9 mouse cellular contexts compared by ENCODE assay signal in genomic region chr4:148060120-148061085, GRCm38 (mm10). TPM values are rescaled to one million over a fixed set of nuclear protein-coding genes. Genes with fewer than 3 reads are reported as not detected.
A peak's percentile ranks its signal among the peaks of the same experiment; 100 is the strongest.
DNase-seq lines count a peak whose midpoint lies in the region; ATAC-seq lines count a peak whose summit lies in the region.
"Had no signal": no experiment of that assay in that cellular context is flagged by ENCODE, and none has a peak within 500 bp of the region (broad histone marks: within the 10 kb centered on the region; RNA-seq: fewer than 3 reads in every experiment).

No protein-coding gene starts in this region.

- H3K27me3 ChIP-seq in heart, embryonic 11.5 days (ENCODE audit: control insufficient read depth, insufficient read depth, low read length), result no peaks in the 10 kb centered on the region
- H3K27me3 ChIP-seq in forebrain, embryonic 14.5 days (replicated peaks; ENCODE audit: control insufficient read depth, insufficient read depth, low read length), result no peaks in the 10 kb centered on the region
- H3K27me3 ChIP-seq in kidney, embryonic 15.5 days, result no peaks in the 10 kb centered on the region
- H3K27me3 ChIP-seq: liver, embryonic 15.5 days had no signal

- H3K4me2 ChIP-seq in heart, embryonic 11.5 days, result no peak overlapping the region
- H3K4me2 ChIP-seq in forebrain, embryonic 14.5 days (ENCODE audit: low read length), result no peak overlapping the region
- no peak overlapping the region for H3K4me2 ChIP-seq in kidney, embryonic 15.5 days
- H3K4me2 ChIP-seq: liver, embryonic 15.5 days had no signal

- no peak overlapping the region for H3K9ac ChIP-seq in heart, embryonic 11.5 days (ENCODE audit: low read depth, low read length)
- no peak overlapping the region for H3K9ac ChIP-seq in forebrain, embryonic 14.5 days (ENCODE audit: low read length)
- no peak overlapping the region for H3K9ac ChIP-seq in kidney, embryonic 15.5 days
- H3K9ac ChIP-seq: liver, embryonic 15.5 days had no signal

- no peak overlapping the region for H3K4me3 ChIP-seq in heart, embryonic 11.5 days (ENCODE audit: low read depth, low read length)
- no peak overlapping the region for H3K4me3 ChIP-seq in forebrain, embryonic 14.5 days (ENCODE audit: low read depth, low read length)
- no peak overlapping the region for H3K4me3 ChIP-seq in kidney, embryonic 15.5 days (replicated peaks)
- H3K4me3 ChIP-seq: liver, embryonic 15.5 days had no signal

- H3K9me3 ChIP-seq in heart, embryonic 11.5 days (replicated peaks; ENCODE audit: control insufficient read depth, low read length), result no peaks in the 10 kb centered on the region
- no peaks in the 10 kb centered on the region for H3K9me3 ChIP-seq in forebrain, embryonic 14.5 days (replicated peaks; ENCODE audit: control insufficient read depth, low read length)
- H3K9me3 ChIP-seq in kidney, embryonic 15.5 days (replicated peaks), result no peaks in the 10 kb centered on the region
- H3K9me3 ChIP-seq: liver, embryonic 15.5 days had no signal

- 40% methylated on average over 13 of the region's 13 CpGs for WGBS in heart, embryonic 11.5 days (ENCODE audit: insufficient replicate concordance)
- WGBS in forebrain, embryonic 14.5 days, result 49% methylated on average over 13 of the region's 13 CpGs
- whole genome bisulfite sequencing in kidney, embryonic 15.5 days, result 52% methylated on average over 13 of the region's 13 CpGs

- peak; percentile 43; the same call in 1 of the 2 replicates for ATAC-seq in heart, embryonic 11.5 days (replicated peaks; ENCODE audit: insufficient number of reproducible peaks, low FRiP score, low TSS enrichment)
- peak; percentile 54; the same call in 1 of the 2 replicates for ATAC-seq in forebrain, embryonic 14.5 days
- peak; percentile 41 for ATAC-seq in kidney, embryonic 15.5 days (replicated peaks; ENCODE audit: low FRiP score)
- peak; percentile 68 for ATAC-seq in megakaryocyte, adult 5-6 weeks (ENCODE audit: poor library complexity, severe bottlenecking)

- no peak overlapping the region for H3K27ac ChIP-seq in heart, embryonic 11.5 days (ENCODE audit: low read depth, low read length)
- H3K27ac ChIP-seq in forebrain, embryonic 14.5 days (ENCODE audit: low read depth, low read length), result no peak overlapping the region
- no peak overlapping the region for H3K27ac ChIP-seq in kidney, embryonic 15.5 days
- H3K27ac ChIP-seq: liver, embryonic 15.5 days had no signal

- peaks cover 18% of the 10 kb centered on the region for H3K36me3 ChIP-seq in heart, embryonic 11.5 days (ENCODE audit: control insufficient read depth, insufficient read depth, low read length)
- peaks cover 36% of the 10 kb centered on the region for H3K36me3 ChIP-seq in forebrain, embryonic 14.5 days (ENCODE audit: control insufficient read depth, insufficient read depth, low read length)
- peaks cover 36% of the 10 kb centered on the region for H3K36me3 ChIP-seq in kidney, embryonic 15.5 days

- no peak for DNase-seq in heart, adult 9 months (ENCODE audit: low spot score in 2 of 2)
- DNase-seq in R1 (ENCODE audit: low read depth, low spot score), result peak; percentile 49
- peak; percentile 32 for DNase-seq in forebrain, embryonic 14.5 days (ENCODE audit: low spot score)
- DNase-seq in right cerebral cortex, postnatal 4 days, result no peak
- no peak for DNase-seq in urinary bladder, postnatal 10 days (ENCODE audit: low spot score)

- H3K4me1 ChIP-seq in heart, embryonic 11.5 days (ENCODE audit: control insufficient read depth, insufficient read depth, low read length), result no peaks in the 10 kb centered on the region
- no peaks in the 10 kb centered on the region for H3K4me1 ChIP-seq in forebrain, embryonic 14.5 days (ENCODE audit: control insufficient read depth, insufficient read depth, low read length)
- H3K4me1 ChIP-seq in kidney, embryonic 15.5 days, result peaks cover 11% of the 10 kb centered on the region

RNA-seq across cellular contexts. Expression of gene Mthfr, which starts 21.5 kb away (rescaled TPM):
- polyA plus RNA-seq in heart, embryonic 11.5 days (2014; fragmentation: Nextera tagmentation; extraction: Ambion mirVana), result 8.9 and 10.4 TPM in 2 replicates
- polyA plus RNA-seq in forebrain, embryonic 14.5 days (2014; fragmentation: Nextera tagmentation; extraction: Ambion mirVana), result 12.4 TPM in 2 replicates
- polyA plus RNA-seq in kidney, embryonic 15.5 days (2015; fragmentation: Nextera tagmentation; extraction: Ambion mirVana), result 23.6 and 24.1 TPM in 2 replicates
- total RNA-seq in megakaryocyte, adult 5-6 weeks (2015), result 14.0 and 14.3 TPM in 2 replicates
- 10.1 and 15.8 TPM in 2 replicates for total RNA-seq in megakaryocyte, adult 5-6 weeks (2017)

RNA-seq across cellular contexts. Expression of gene Clcn6, which starts 21.8 kb away (rescaled TPM):
- 6.3 and 7.3 TPM in 2 replicates for polyA plus RNA-seq in heart, embryonic 11.5 days (2014; fragmentation: Nextera tagmentation; extraction: Ambion mirVana)
- 19.1 and 24.8 TPM in 2 replicates for polyA plus RNA-seq in forebrain, embryonic 14.5 days (2014; fragmentation: Nextera tagmentation; extraction: Ambion mirVana)
- 6.4 and 6.6 TPM in 2 replicates for polyA plus RNA-seq in kidney, embryonic 15.5 days (2015; fragmentation: Nextera tagmentation; extraction: Ambion mirVana)
- total RNA-seq in megakaryocyte, adult 5-6 weeks (2015), result 5.5 and 7.0 TPM in 2 replicates
- total RNA-seq in megakaryocyte, adult 5-6 weeks (2017), result 2.7 and 10.1 TPM in 2 replicates

RNA-seq across cellular contexts. Expression of gene Agtrap, which starts 27.4 kb away (rescaled TPM):
- 12.7 and 17.6 TPM in 2 replicates for polyA plus RNA-seq in heart, embryonic 11.5 days (2014; fragmentation: Nextera tagmentation; extraction: Ambion mirVana)
- polyA plus RNA-seq in forebrain, embryonic 14.5 days (2014; fragmentation: Nextera tagmentation; extraction: Ambion mirVana), result 5.3 and 5.7 TPM in 2 replicates
- 20.6 and 24.4 TPM in 2 replicates for polyA plus RNA-seq in kidney, embryonic 15.5 days (2015; fragmentation: Nextera tagmentation; extraction: Ambion mirVana)
- total RNA-seq in megakaryocyte, adult 5-6 weeks (2015), result 13.8 and 19.0 TPM in 2 replicates
- 31.9 and 36.0 TPM in 2 replicates for total RNA-seq in megakaryocyte, adult 5-6 weeks (2017)

RNA-seq across cellular contexts. Expression of gene Nppa, which starts 59.9 kb away (rescaled TPM):
- polyA plus RNA-seq in heart, embryonic 11.5 days (2014; fragmentation: Nextera tagmentation; extraction: Ambion mirVana), result 5,496 and 5,973 TPM in 2 replicates
- polyA plus RNA-seq in forebrain, embryonic 14.5 days (2014; fragmentation: Nextera tagmentation; extraction: Ambion mirVana), result 0.80 and 1.1 TPM in 2 replicates
- polyA plus RNA-seq in kidney, embryonic 15.5 days (2015; fragmentation: Nextera tagmentation; extraction: Ambion mirVana), result 0.31 TPM in 1 of 2 replicates, not detected in the other
- total RNA-seq in megakaryocyte, adult 5-6 weeks (2015), result not detected in 2 replicates
- not detected in 2 replicates for total RNA-seq in megakaryocyte, adult 5-6 weeks (2017)

Comparison
In these comparisons a context has a peak if more than half of its experiments do, and no peak if none do; other contexts are left out.
1. DNase-seq: peak in R1 (single experiment) and forebrain, embryonic 14.5 days (single experiment); none in heart, adult 9 months (0 of 2), right cerebral cortex, postnatal 4 days (single experiment) and urinary bladder, postnatal 10 days (single experiment).
2. Peak in every context shown above with its lines, with median percentiles within 50 percentile points of each other: ATAC-seq.